Mouse (Mus musculus): Measurements from ENCODE around the gene Creb3l1.
A peak's percentile ranks its signal among the peaks of the same experiment; 100 is the strongest.

DNA sequence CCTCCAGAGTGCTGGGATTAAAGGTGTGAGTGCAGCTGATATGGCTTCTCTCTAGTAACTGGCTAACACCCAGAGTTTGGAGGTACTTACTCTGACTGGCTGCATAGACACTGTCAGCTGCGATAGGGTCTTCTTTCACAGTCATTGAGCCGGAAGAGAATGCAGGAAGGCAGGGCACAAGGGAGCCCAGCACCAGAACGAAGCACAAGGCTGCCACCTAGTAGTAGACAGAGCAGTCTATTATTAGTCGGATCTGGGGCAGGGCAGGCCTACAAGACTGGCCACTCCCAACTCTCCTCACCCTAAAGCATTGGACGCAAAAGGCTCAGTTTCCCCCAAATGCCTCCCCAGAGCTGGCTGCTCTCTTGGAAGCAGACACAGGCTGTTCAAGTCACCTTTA, 38.2 kb downstream of the Creb3l1 start:
- TF ChIP-seq POLR2A (IDR thresholded peaks at IDR 0.05; ENCODE audit: borderline replicate concordance, extremely low read depth, low read depth, low read length) (no peak), CTCF (IDR thresholded peaks at IDR 0.05; ENCODE audit: insufficient read depth, low read length) (peak; percentile 70)
